9 mouse cellular contexts compared by ENCODE assay signal in the genomic region with DNA sequence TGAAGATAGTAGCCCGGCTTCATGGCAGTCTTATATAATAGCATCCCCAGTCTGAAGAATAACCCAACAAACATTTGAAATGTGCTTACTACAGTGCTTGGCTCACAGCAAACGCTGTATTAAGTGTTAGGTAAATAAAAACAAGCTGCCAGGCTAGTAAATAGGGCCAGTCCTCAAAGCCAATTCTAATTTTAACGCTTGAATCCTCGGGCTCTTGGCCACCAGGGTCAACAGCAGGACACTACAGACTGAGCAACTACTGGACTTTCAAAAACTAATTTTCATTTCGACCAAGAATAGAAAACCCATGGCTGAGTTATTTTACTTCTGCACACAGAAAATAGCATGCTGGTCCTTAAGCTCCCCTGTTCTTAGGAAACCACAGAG. TPM values are rescaled to one million over a fixed set of nuclear protein-coding genes. Genes with fewer than 3 reads are reported as not detected.
A peak's percentile ranks its signal among the peaks of the same experiment; 100 is the strongest.
DNase-seq lines count a peak whose midpoint lies in the region; ATAC-seq lines count a peak whose summit lies in the region.
"Had no signal": no experiment of that assay in that cellular context is flagged by ENCODE, and none has a peak within 500 bp of the region (broad histone marks: within the 10 kb centered on the region; RNA-seq: fewer than 3 reads in every experiment).

No protein-coding gene starts in this region.

- H3K9me3 ChIP-seq in heart, embryonic 14.5 days (ENCODE audit: control insufficient read depth, low read length) = no peaks in the 10 kb centered on the region
- no peaks in the 10 kb centered on the region for H3K9me3 ChIP-seq in hindbrain, embryonic 15.5 days
- no peaks in the 10 kb centered on the region for H3K9me3 ChIP-seq in midbrain, embryonic 15.5 days

- ATAC-seq in heart, embryonic 14.5 days (ENCODE audit: insufficient number of reproducible peaks, insufficient read depth, low FRiP score, low read depth) = no peak
- no peak for ATAC-seq in hindbrain, embryonic 15.5 days (ENCODE audit: low FRiP score, low read depth)
- no peak for ATAC-seq in midbrain, embryonic 15.5 days (replicated peaks)

- H3K9ac ChIP-seq in heart, embryonic 14.5 days (ENCODE audit: low read length) = peak overlapping the region; percentile 57
- H3K9ac ChIP-seq in hindbrain, embryonic 15.5 days = no peak overlapping the region
- H3K9ac ChIP-seq in midbrain, embryonic 15.5 days = no peak overlapping the region

- WGBS in heart, embryonic 14.5 days = 17% methylated on average over 5 of the region's 5 CpGs
- 16% methylated on average over 5 of the region's 5 CpGs for WGBS in hindbrain, embryonic 15.5 days
- WGBS in midbrain, embryonic 15.5 days = 23% methylated on average over 5 of the region's 5 CpGs

- H3K36me3 ChIP-seq in heart, embryonic 14.5 days (ENCODE audit: control insufficient read depth, insufficient read depth, low read length) = no peaks in the 10 kb centered on the region
- H3K36me3 ChIP-seq in hindbrain, embryonic 15.5 days = no peaks in the 10 kb centered on the region
- H3K36me3 ChIP-seq in midbrain, embryonic 15.5 days (replicated peaks) = no peaks in the 10 kb centered on the region

- no peaks in the 10 kb centered on the region for H3K27me3 ChIP-seq in heart, embryonic 14.5 days (ENCODE audit: control insufficient read depth, insufficient read depth, low read length)
- H3K27me3 ChIP-seq in hindbrain, embryonic 15.5 days = 0 out of 2 replicates have a peak, but pooled peaks cover 5% of the 10 kb centered on the region
- H3K27me3 ChIP-seq in midbrain, embryonic 15.5 days (replicated peaks) = 0 out of 2 replicates have a peak, but pooled peaks cover 3% of the 10 kb centered on the region

- peaks cover 49 to 73% of the 10 kb centered on the region in 2 experiments for H3K4me1 ChIP-seq in heart, embryonic 14.5 days (ENCODE audit: control insufficient read depth in 2 of 2, insufficient read depth in 2 of 2, low read length in 2 of 2)
- H3K4me1 ChIP-seq in hindbrain, embryonic 15.5 days (replicated peaks) = peaks cover 33% of the 10 kb centered on the region
- peaks cover 35% of the 10 kb centered on the region for H3K4me1 ChIP-seq in midbrain, embryonic 15.5 days

- H3K4me3 ChIP-seq in heart, embryonic 14.5 days (ENCODE audit: control insufficient read depth in 1 of 2, insufficient read depth in 1 of 2, low read depth in 1 of 2, low read length in 2 of 2) = peak overlapping the region in 1 of 2 experiments; percentile 16; a peak in 1 of 4 replicates
- H3K4me3 ChIP-seq in hindbrain, embryonic 15.5 days = 0 out of 2 replicates have a peak overlapping the region, but pooled peaks have one; percentile 23
- H3K4me3 ChIP-seq in midbrain, embryonic 15.5 days = no peak overlapping the region

- H3K4me2 ChIP-seq in heart, embryonic 14.5 days (ENCODE audit: low read length) = peak overlapping the region; percentile 53
- H3K4me2 ChIP-seq in hindbrain, embryonic 15.5 days = peak overlapping the region; percentile 55
- H3K4me2 ChIP-seq in midbrain, embryonic 15.5 days = peak overlapping the region; percentile 51

- peak overlapping the region; percentile 87 to 97 for H3K27ac ChIP-seq in heart, embryonic 14.5 days (replicated peaks in 1 of 2; ENCODE audit: control insufficient read depth in 1 of 2, insufficient read depth in 1 of 2, low read depth in 2 of 2, low read length in 2 of 2)
- H3K27ac ChIP-seq in hindbrain, embryonic 15.5 days (replicated peaks) = peak overlapping the region; percentile 76
- peak overlapping the region; percentile 75 for H3K27ac ChIP-seq in midbrain, embryonic 15.5 days

- no peak for DNase-seq in heart, adult 18-20 months
- DNase-seq in brain, adult 2 months (ENCODE audit: low read depth, low spot score) = peak; percentile 14
- no peak for DNase-seq in cerebellum, adult 9-10 months
- no peak for DNase-seq in spleen, postnatal 10 days (ENCODE audit: low spot score in 2 of 2)
- DNase-seq in left cerebral cortex, adult 18-20 months (ENCODE audit: low spot score in 2 of 2) = no peak
- DNase-seq: right cerebral cortex, postnatal 14 days had no signal

RNA-seq across cellular contexts. Expression of gene Pim1, which starts 30.4 kb away (rescaled TPM):
- 14.1 and 16.5 TPM in 2 replicates for polyA plus RNA-seq in heart, embryonic 14.5 days (2014; fragmentation: Nextera tagmentation; extraction: Ambion mirVana)
- 10 to 100 TPM; 12.7 to 21.2 TPM for total RNA-seq in heart, adult 18-20 months (2021)
- polyA plus RNA-seq in hindbrain, embryonic 15.5 days (2015; fragmentation: Nextera tagmentation; extraction: Ambion mirVana) = 8.4 and 8.9 TPM in 2 replicates
- polyA plus RNA-seq in midbrain, embryonic 15.5 days (2015; fragmentation: Nextera tagmentation; extraction: Ambion mirVana) = 10.3 and 10.9 TPM in 2 replicates
- total RNA-seq in left cerebral cortex, adult 18-20 months (2021) = 10 to 100 TPM in 1 of 2 experiments, 1 to 10 TPM in 1; 6.9 to 16.9 TPM
